Mouse (Mus musculus): ENCODE data around the gene Clstn1.

DNA sequence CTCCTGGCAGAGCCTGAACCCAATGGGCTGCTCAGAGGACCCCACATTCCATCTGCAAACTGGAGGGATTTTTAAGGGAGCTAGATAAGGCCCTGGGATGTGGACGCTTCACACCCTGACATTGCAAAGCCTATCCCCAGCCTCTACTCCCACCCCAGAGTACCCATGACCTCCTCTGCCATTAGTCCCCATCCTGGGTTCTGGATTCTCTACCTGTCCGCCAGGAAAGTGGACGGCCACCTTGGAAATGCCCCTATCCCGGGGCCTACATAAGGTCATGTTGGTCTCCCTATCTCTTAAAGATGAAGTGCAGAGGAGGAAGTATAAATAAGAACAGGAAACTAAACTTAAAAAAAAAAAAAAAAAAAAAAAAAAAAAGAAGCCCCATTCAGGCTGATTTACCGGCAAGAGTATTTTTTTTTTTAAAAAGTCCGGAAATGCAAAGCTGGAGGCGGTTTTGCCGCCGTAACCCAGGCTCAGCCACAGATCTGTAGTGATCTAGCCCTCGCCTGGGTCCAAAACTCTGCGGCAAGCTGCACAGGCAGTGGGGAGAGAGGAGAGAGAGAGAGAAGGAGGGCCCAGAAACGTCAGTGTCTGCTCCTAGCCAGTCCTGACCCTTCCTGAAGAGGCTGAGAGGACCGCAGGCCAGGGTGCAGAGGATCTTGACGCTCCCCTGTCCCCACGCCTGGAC, 111.4 kb downstream of the Clstn1 start:
- TF ChIP-seq CTCF (IDR thresholded peaks at IDR 0.05; ENCODE audit: borderline replicate concordance, insufficient read depth, low read length) (no peak), POLR2A (IDR thresholded peaks at IDR 0.05; ENCODE audit: low read depth, low read length) (no peak)

Data from embryonic fibroblast, embryonic 13.5 days (primary cell).